Mouse (Mus musculus) midbrain, embryonic 13.5 days (tissue): ENCODE results near the gene Rps10. TPM values are rescaled to one million over a fixed set of nuclear protein-coding genes. Genes with fewer than 3 reads are reported as not detected.

Experiments used
- ATAC-seq: fragments of 200-750 bp; cut with Nextera tagmentation; 2 replicates; pipeline ENCODE4 v1.8.0; 2017; ENCODE audit warnings: mild to moderate bottlenecking, moderate TSS enrichment, moderate library complexity
- H3K27ac ChIP-seq: fragments of 300-500 bp; sonication (generic); 2 replicates; pipeline ENCODE4 v1.5.1; 2015; ENCODE audit warnings: inconsistent platforms, mild to moderate bottlenecking, moderate library complexity
- H3K27me3 ChIP-seq: fragments of 300-500 bp; sonication (generic); 2 replicates; pipeline ENCODE4 v1.6.1; 2015; ENCODE audit warnings: mild to moderate bottlenecking, inconsistent platforms
- H3K36me3 ChIP-seq: fragments of 300-500 bp; sonication (generic); 2 replicates; pipeline ENCODE4 v1.6.1; 2015; ENCODE audit warnings: mild to moderate bottlenecking, inconsistent platforms
- H3K4me1 ChIP-seq: fragments of 300-500 bp; sonication (generic); replicated peaks from 2 replicates; pipeline ENCODE4 v1.6.1; 2015; ENCODE audit warnings: inconsistent platforms
- H3K4me2 ChIP-seq: fragments of 300-500 bp; sonication (generic); replicated peaks from 2 replicates; pipeline ENCODE4 v1.6.1; 2015; ENCODE audit warnings: moderate library complexity, mild to moderate bottlenecking, inconsistent platforms
- H3K4me3 ChIP-seq: fragments of 300-500 bp; sonication (generic); replicated peaks from 2 replicates; pipeline ENCODE4 v1.5.1; 2015; ENCODE audit warnings: mild to moderate bottlenecking, inconsistent platforms
- H3K9ac ChIP-seq: fragments of 300-500 bp; sonication (generic); replicated peaks from 2 replicates; pipeline ENCODE4 v1.6.1; 2015; ENCODE audit warnings: mild to moderate bottlenecking, inconsistent platforms
- H3K9me3 ChIP-seq: fragments of 300-500 bp; sonication (generic); 2 replicates; pipeline ENCODE4 v1.6.1; 2016; ENCODE audit warnings: mild to moderate bottlenecking, inconsistent platforms
- WGBS: fragments of 180-500 bp; shearing (Covaris S2); methylation state at CpG from one replicate; pipeline ENCODE4 v1.1.7; 2015; 5-methylcytosine and 5-hydroxymethylcytosine counted together
- polyA plus RNA-seq: library from polyadenylated mRNA; unstranded; fragments of >200 nt; fragmentation: Nextera tagmentation; extraction: Ambion mirVana; gene quantifications from 2 replicates; pipeline ENCODE4 v1.2.1, GENCODE M21; 2015

The Rps10 gene
- polyA plus RNA-seq, 1 experiment from 2014 or later = 610 TPM

- Histone ChIP-seq H3K27me3 (no peaks in the 10 kb centered on the region), H3K9ac (no peak overlapping the region), H3K4me3 (no peak overlapping the region), H3K36me3 (peaks cover 92% of the 10 kb centered on the region), H3K27ac (no peak overlapping the region), H3K4me2 (no peak overlapping the region), H3K4me1 (peaks cover 11% of the 10 kb centered on the region), H3K9me3 (no peaks in the 10 kb centered on the region)
- no peak for ATAC-seq
- WGBS = 91% methylated on average over 13 of the region's 13 CpGs
Observed at GRCm38 (mm10) chr17:27583185-27583894, 53.1 kb downstream of the Rps10 start.

Other genes starting within 250 kb of the Rps10 start
- gene Grm4, start 115.3 kb downstream of the Rps10 start, polyA plus RNA-seq = 5.8 and 6.1 TPM in 2 replicates
- 120 and 124 TPM in 2 replicates for gene Hmga1, start 80.2 kb downstream of the Rps10 start, polyA plus RNA-seq
- 33.4 and 36.8 TPM in 2 replicates for gene AI413582, start 70.9 kb downstream of the Rps10 start, polyA plus RNA-seq
- 223 and 227 TPM in 2 replicates for gene Nudt3, start 13.2 kb downstream of the Rps10 start, polyA plus RNA-seq
- gene RPS10-NUDT3, start 1.4 kb downstream of the Rps10 start, polyA plus RNA-seq = not detected in 2 replicates
- 19.9 and 23.6 TPM in 2 replicates for gene Pacsin1, start 18.8 kb upstream of the Rps10 start, polyA plus RNA-seq
- gene Spdef, start 92.3 kb upstream of the Rps10 start, polyA plus RNA-seq = 0.90 and 1.3 TPM in 2 replicates
- 9.6 and 9.7 TPM in 2 replicates for gene D17Wsu92e, start 184.0 kb upstream of the Rps10 start, polyA plus RNA-seq
- 304 and 309 TPM in 2 replicates for gene Snrpc, start 201.5 kb upstream of the Rps10 start, polyA plus RNA-seq
- gene Uhrf1bp1, start 219.8 kb upstream of the Rps10 start, polyA plus RNA-seq = 6.6 and 7.3 TPM in 2 replicates